Comparison of ENCODE assay signal across 10 mouse cellular contexts in the genomic region with DNA sequence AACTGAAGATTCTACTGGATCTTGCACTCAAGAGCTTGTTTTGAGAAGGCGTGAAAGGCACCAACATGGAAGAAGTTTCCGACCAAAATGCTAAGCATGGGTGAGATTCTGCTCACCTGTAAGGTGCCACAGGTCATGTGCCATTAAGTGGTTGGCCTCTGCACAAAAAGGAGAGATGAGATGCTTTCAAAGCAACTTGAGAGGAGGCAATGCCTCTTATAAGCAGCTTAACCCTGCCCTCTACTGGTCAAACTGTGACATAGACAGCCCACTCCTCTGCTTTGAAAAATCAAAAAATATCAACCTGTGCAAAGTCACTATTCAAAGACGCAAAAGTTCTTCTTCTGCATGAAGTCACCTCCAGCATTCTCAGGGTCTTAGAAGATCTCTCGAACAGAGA. TPM values are rescaled to one million over a fixed set of nuclear protein-coding genes. Genes with fewer than 3 reads are reported as not detected.
DNase-seq lines count a peak whose midpoint lies in the region; ATAC-seq and TF ChIP-seq lines count a peak whose summit lies in the region.
"Had no signal": no experiment of that assay in that cellular context is flagged by ENCODE, and none has a peak within 500 bp of the region (broad histone marks: within the 10 kb centered on the region; RNA-seq: fewer than 3 reads in every experiment).

No protein-coding gene starts in this region.

- H3K79me2 ChIP-seq in MEL (ENCODE audit: control insufficient read depth, insufficient read depth, low read length, poor library complexity) = peaks cover 1% of the 10 kb centered on the region; the same call in 1 of the 2 replicates

- no peak overlapping the region for H3K27ac ChIP-seq in kidney, adult 2 months (ENCODE audit: insufficient read depth, low read depth, low read length)
- H3K27ac ChIP-seq in MEL (ENCODE audit: control insufficient read depth, low read depth, low read length) = no peak overlapping the region
- no peak overlapping the region for H3K27ac ChIP-seq in forebrain, embryonic 11.5 days (ENCODE audit: low read depth, low read length)
- H3K27ac ChIP-seq: embryonic facial prominence, embryonic 12.5 days; lung, embryonic 15.5 days had no signal

- DNase-seq in kidney, adult 2 months = peak; percentile 25
- DNase-seq in kidney, adult 18-20 months = no peak
- peak; percentile 58 for DNase-seq in A20 (ENCODE audit: low read depth, low spot score)
- peak; percentile 69 for DNase-seq in MEL (ENCODE audit: low read depth, low spot score)
- DNase-seq in forebrain, embryonic 11.5 days (ENCODE audit: low spot score) = no peak
- DNase-seq in lung, postnatal 36 days = peak; percentile 30
- peak; percentile 7 for DNase-seq in skeletal muscle tissue, adult 2 months (ENCODE audit: low read depth, low spot score)
- DNase-seq in spleen, postnatal 10 days (ENCODE audit: low spot score in 2 of 2) = no peak

- H3K9me3 ChIP-seq in MEL (replicated peaks; ENCODE audit: insufficient read depth, low read length) = no peaks in the 10 kb centered on the region
- no peaks in the 10 kb centered on the region for H3K9me3 ChIP-seq in forebrain, embryonic 11.5 days (ENCODE audit: control insufficient read depth, low read length)
- H3K9me3 ChIP-seq: embryonic facial prominence, embryonic 12.5 days; lung, embryonic 15.5 days had no signal

- H3K9ac ChIP-seq in MEL (ENCODE audit: control insufficient read depth, low read depth, low read length, poor library complexity, severe bottlenecking) = no peak overlapping the region
- H3K9ac ChIP-seq in forebrain, embryonic 11.5 days (ENCODE audit: low read length) = no peak overlapping the region
- H3K9ac ChIP-seq: embryonic facial prominence, embryonic 12.5 days; lung, embryonic 15.5 days had no signal

- H3K4me3 ChIP-seq in kidney, adult 2 months (ENCODE audit: insufficient read depth, low read depth, low read length) = no peak overlapping the region
- H3K4me3 ChIP-seq in MEL (ENCODE audit: control insufficient read depth in 1 of 2, insufficient read depth in 1 of 2, low read depth in 2 of 2, low read length in 2 of 2) = no peak overlapping the region
- no peak overlapping the region for H3K4me3 ChIP-seq in forebrain, embryonic 11.5 days (ENCODE audit: low read depth, low read length)
- H3K4me3 ChIP-seq: embryonic facial prominence, embryonic 12.5 days; lung, embryonic 15.5 days had no signal

- no peaks in the 10 kb centered on the region for H3K27me3 ChIP-seq in kidney, adult 2 months (replicated peaks; ENCODE audit: control insufficient read depth, insufficient read depth, low read length)
- H3K27me3 ChIP-seq in MEL (ENCODE audit: control insufficient read depth in 1 of 2, insufficient read depth in 2 of 2, low read length in 2 of 2) = no peaks in the 10 kb centered on the region
- no peaks in the 10 kb centered on the region for H3K27me3 ChIP-seq in forebrain, embryonic 11.5 days (ENCODE audit: control insufficient read depth, insufficient read depth, low read length)
- H3K27me3 ChIP-seq: embryonic facial prominence, embryonic 12.5 days; lung, embryonic 15.5 days had no signal

- TF ChIP-seq POLR2A in kidney, adult 2 months (IDR thresholded peaks at IDR 0.05; ENCODE audit: low read depth, low read length) = no peak
- TF ChIP-seq POLR2A in MEL (IDR thresholded peaks at IDR 0.05; ENCODE audit: control insufficient read depth in 1 of 2, insufficient read depth in 1 of 2, low read depth in 1 of 2, low read length in 2 of 2, poor library complexity in 1 of 2) = no peak

- 42% methylated on average over 4 of the region's 4 CpGs for WGBS in kidney, adult 2 months
- 43% methylated on average over 4 of the region's 4 CpGs for WGBS in forebrain, embryonic 11.5 days

- no peaks in the 10 kb centered on the region for H3K36me3 ChIP-seq in kidney, adult 2 months (ENCODE audit: control insufficient read depth, insufficient read depth, low read length)
- H3K36me3 ChIP-seq in MEL (ENCODE audit: control insufficient read depth in 1 of 2, insufficient read depth in 2 of 2, low read length in 2 of 2) = peaks cover 4 to 22% of the 10 kb centered on the region in 2 experiments
- H3K36me3 ChIP-seq in forebrain, embryonic 11.5 days (ENCODE audit: control insufficient read depth, insufficient read depth, low read length) = no peaks in the 10 kb centered on the region
- H3K36me3 ChIP-seq: embryonic facial prominence, embryonic 12.5 days had no signal

- TF ChIP-seq EP300 in MEL (IDR thresholded peaks at IDR 0.05; ENCODE audit: low read depth in 1 of 2, low read length in 2 of 2) = no peak

- no peaks in the 10 kb centered on the region for H3K4me1 ChIP-seq in kidney, adult 2 months (ENCODE audit: control insufficient read depth, insufficient read depth, low read length)
- H3K4me1 ChIP-seq in MEL (ENCODE audit: control insufficient read depth in 1 of 2, insufficient read depth in 2 of 2, low read length in 2 of 2) = peaks cover 16 to 18% of the 10 kb centered on the region in 2 experiments
- no peaks in the 10 kb centered on the region for H3K4me1 ChIP-seq in forebrain, embryonic 11.5 days (replicated peaks; ENCODE audit: control insufficient read depth, insufficient read depth, low read length)
- H3K4me1 ChIP-seq: embryonic facial prominence, embryonic 12.5 days; lung, embryonic 15.5 days had no signal

- peak; percentile 69; the same call in 1 of the 2 replicates for ATAC-seq in forebrain, embryonic 11.5 days (replicated peaks; ENCODE audit: low FRiP score)

- peak; percentile 76 for TF ChIP-seq RAD21 in MEL (IDR thresholded peaks at IDR 0.05; ENCODE audit: low read depth, low read length)

- H3K4me2 ChIP-seq in forebrain, embryonic 11.5 days (ENCODE audit: low read depth, low read length, severe bottlenecking) = no peak overlapping the region
- H3K4me2 ChIP-seq: embryonic facial prominence, embryonic 12.5 days; lung, embryonic 15.5 days had no signal

- peak; percentile 47 for TF ChIP-seq CTCF in kidney, adult 2 months (conservative IDR thresholded peaks at IDR 0.05; ENCODE audit: insufficient read depth, insufficient read length, low read depth, low read length)
- TF ChIP-seq CTCF in MEL (IDR thresholded peaks at IDR 0.05 in 2 of 3, conservative IDR thresholded peaks at IDR 0.05 in 1 of 3; ENCODE audit: control insufficient read depth in 1 of 3, insufficient read depth in 1 of 3, low read depth in 2 of 3, low read length in 3 of 3, poor library complexity in 1 of 3, severe bottlenecking in 1 of 3) = peak; percentile 49 to 94 (median 83)

TF ChIP-seq in MEL, 35 proteins besides CTCF, POLR2A, EP300 and RAD21:
- no peak for TF ChIP-seq BHLHE40 (IDR thresholded peaks at IDR 0.05; ENCODE audit: borderline replicate concordance, low read depth, low read length)
- TF ChIP-seq SMC3 (IDR thresholded peaks at IDR 0.05; ENCODE audit: low read depth, low read length) = peak; percentile 72
- TF ChIP-seq ZC3H11A (IDR thresholded peaks at IDR 0.05; ENCODE audit: low read depth, low read length) = peak; percentile 58
- no peak for TF ChIP-seq MYB (IDR thresholded peaks at IDR 0.05; ENCODE audit: low read depth, low read length)

RNA-seq across cellular contexts. Expression of gene Rsu1, which starts 6.3 kb away (rescaled TPM):
- polyA plus RNA-seq in kidney, adult 2 months (2012; rRNA removed) = 61.1 and 63.5 TPM in 2 replicates
- 52.4 and 58.1 TPM in 2 replicates for total RNA-seq in MEL (2012; rRNA removed)
- 10 to 100 TPM in 1 of 2 experiments, not detected in 1; 81.9 TPM for polyA plus RNA-seq in MEL (2012; ENCODE audit: insufficient read depth in 1 of 2, insufficient read length in 2 of 2, low read depth in 1 of 2, low replicate concordance in 2 of 2, missing spikeins in 1 of 2)
- 63.1 and 64.4 TPM in 2 replicates for polyA plus RNA-seq in forebrain, embryonic 11.5 days (2014; fragmentation: Nextera tagmentation; extraction: Ambion mirVana)

Comparison
In these comparisons a context has a peak if more than half of its experiments do, and no peak if none do; other contexts are left out.
1. DNase-seq: peak in kidney, adult 2 months (single experiment), A20 (single experiment), MEL (single experiment), lung, postnatal 36 days (single experiment) and skeletal muscle tissue, adult 2 months (single experiment); none in kidney, adult 18-20 months (single experiment), forebrain, embryonic 11.5 days (single experiment) and spleen, postnatal 10 days (0 of 2).